Mouse (Mus musculus): ENCODE data around the gene Tspan2.

The Tspan2 gene

GRCm38 (mm10) chr3:102773018-102773417, 38.7 kb downstream of the Tspan2 start:
- DNase-seq (ENCODE audit: low spot score) = no peak

GRCm38 (mm10) chr3:102782618-102783017, 48.3 kb downstream of the Tspan2 start, which contains the start of gene Tshb:
Gene Tshb, minus strand, starts transcription at chr3:102782718.
- DNase-seq (ENCODE audit: low spot score) = no peak

GRCm38 (mm10) chr3:102787369-102787768, 53.0 kb downstream of the Tspan2 start:
- DNase-seq (ENCODE audit: low spot score) = no peak

GRCm38 (mm10) chr3:102803937-102804336, 69.6 kb downstream of the Tspan2 start:
- DNase-seq (ENCODE audit: low spot score) = peak; percentile 75

GRCm38 (mm10) chr3:102842386-102842785, 108.1 kb downstream of the Tspan2 start:
- no peak for DNase-seq (ENCODE audit: low spot score)

GRCm38 (mm10) chr3:102848661-102849060, 114.3 kb downstream of the Tspan2 start:
- no peak for DNase-seq (ENCODE audit: low spot score)
